Mouse (Mus musculus): ENCODE data around the gene Gstm6.

- TF ChIP-seq CTCF (IDR thresholded peaks at IDR 0.05; ENCODE audit: borderline replicate concordance, insufficient read depth, low read length), result no peak
- no peak for TF ChIP-seq POLR2A (IDR thresholded peaks at IDR 0.05; ENCODE audit: low read depth, low read length)
These were observed 26.9 kb downstream of the Gstm6 start for GRCm38 (mm10) chr3:107916674-107917073.
